Mouse (Mus musculus): ENCODE measurements around the gene Tagln3. TPM values are rescaled to one million over a fixed set of nuclear protein-coding genes. Genes with fewer than 3 reads are reported as not detected.

Gene Tagln3
- polyA plus RNA-seq, 1 experiment, result not detected

GRCm38 (mm10) chr16:45757421-45758078 lies 33.1 kb upstream of the Tagln3 start:
- Histone ChIP-seq H3K4me3 (replicated peaks) (no peak overlapping the region), H3K36me3 (replicated peaks; ENCODE audit: low read length) (no peaks in the 10 kb centered on the region), H3K27me3 (replicated peaks) (no peaks in the 10 kb centered on the region), H3K4me1 (peaks cover 7% of the 10 kb centered on the region; the same call in 1 of the 2 replicates), H3K9me3 (no peaks in the 10 kb centered on the region)
- TF ChIP-seq FLI1 (IDR thresholded peaks at IDR 0.05; ENCODE audit: low read length), result no peak
- no peak for TF ChIP-seq GATA1 (IDR thresholded peaks at IDR 0.05; ENCODE audit: borderline replicate concordance, low read length)

- Histone ChIP-seq H3K36me3 (replicated peaks; ENCODE audit: low read length) (no peaks in the 10 kb centered on the region), H3K9me3 (no peaks in the 10 kb centered on the region), H3K4me3 (replicated peaks) (no peak overlapping the region), H3K4me1 (peaks cover 7% of the 10 kb centered on the region; the same call in 1 of the 2 replicates), H3K27me3 (replicated peaks) (no peaks in the 10 kb centered on the region)
- TF ChIP-seq GATA1 (IDR thresholded peaks at IDR 0.05; ENCODE audit: borderline replicate concordance, low read length) (no peak), FLI1 (IDR thresholded peaks at IDR 0.05; ENCODE audit: low read length) (no peak)
Observed at GRCm38 (mm10) chr16:45756855-45757254, 32.4 kb upstream of the Tagln3 start.

GRCm38 (mm10) chr16:45743591-45744144 lies 19.3 kb upstream of the Tagln3 start:
- no peaks in the 10 kb centered on the region for H3K9me3 ChIP-seq
- H3K4me1 ChIP-seq, result peaks cover 31% of the 10 kb centered on the region
- H3K27me3 ChIP-seq (replicated peaks), result no peaks in the 10 kb centered on the region
- peaks cover 12% of the 10 kb centered on the region for H3K36me3 ChIP-seq (replicated peaks; ENCODE audit: low read length)
- H3K4me3 ChIP-seq (replicated peaks), result no peak overlapping the region
- TF ChIP-seq FLI1 (IDR thresholded peaks at IDR 0.05; ENCODE audit: low read length) (no peak), GATA1 (IDR thresholded peaks at IDR 0.05; ENCODE audit: borderline replicate concordance, low read length) (no peak)

- no peak for TF ChIP-seq GATA1 (IDR thresholded peaks at IDR 0.05; ENCODE audit: borderline replicate concordance, low read length)
- TF ChIP-seq FLI1 (IDR thresholded peaks at IDR 0.05; ENCODE audit: low read length), result no peak
- no peaks in the 10 kb centered on the region for H3K9me3 ChIP-seq
- H3K27me3 ChIP-seq (replicated peaks), result no peaks in the 10 kb centered on the region
- H3K4me1 ChIP-seq, result peaks cover 38% of the 10 kb centered on the region
- H3K4me3 ChIP-seq (replicated peaks), result peak within 1 kb of the TSS; percentile 95
- H3K36me3 ChIP-seq (replicated peaks; ENCODE audit: low read length), result peaks cover 21% of the 10 kb centered on the region
Observed at GRCm38 (mm10) chr16:45742615-45743476, 18.4 kb upstream of the Tagln3 start, which contains the start of gene Abhd10. Abhd10 (minus strand) TSS chr16:45742955.

GRCm38 (mm10) chr16:45737880-45738279 lies 13.5 kb upstream of the Tagln3 start:
- Histone ChIP-seq H3K4me1 (peaks cover 29% of the 10 kb centered on the region), H3K36me3 (replicated peaks; ENCODE audit: low read length) (peaks cover 64% of the 10 kb centered on the region), H3K4me3 (replicated peaks) (no peak overlapping the region), H3K27me3 (replicated peaks) (no peaks in the 10 kb centered on the region), H3K9me3 (no peaks in the 10 kb centered on the region)
- TF ChIP-seq FLI1 (IDR thresholded peaks at IDR 0.05; ENCODE audit: low read length) (no peak), GATA1 (IDR thresholded peaks at IDR 0.05; ENCODE audit: borderline replicate concordance, low read length) (no peak)

- Histone ChIP-seq H3K9me3 (no peaks in the 10 kb centered on the region), H3K4me1 (peaks cover 29% of the 10 kb centered on the region), H3K36me3 (replicated peaks; ENCODE audit: low read length) (peaks cover 75% of the 10 kb centered on the region), H3K27me3 (replicated peaks) (no peaks in the 10 kb centered on the region), H3K4me3 (replicated peaks) (no peak overlapping the region)
- TF ChIP-seq GATA1 (IDR thresholded peaks at IDR 0.05; ENCODE audit: borderline replicate concordance, low read length), result no peak
- TF ChIP-seq FLI1 (IDR thresholded peaks at IDR 0.05; ENCODE audit: low read length), result no peak
Observed at GRCm38 (mm10) chr16:45736724-45737123, 12.3 kb upstream of the Tagln3 start.

DNA sequence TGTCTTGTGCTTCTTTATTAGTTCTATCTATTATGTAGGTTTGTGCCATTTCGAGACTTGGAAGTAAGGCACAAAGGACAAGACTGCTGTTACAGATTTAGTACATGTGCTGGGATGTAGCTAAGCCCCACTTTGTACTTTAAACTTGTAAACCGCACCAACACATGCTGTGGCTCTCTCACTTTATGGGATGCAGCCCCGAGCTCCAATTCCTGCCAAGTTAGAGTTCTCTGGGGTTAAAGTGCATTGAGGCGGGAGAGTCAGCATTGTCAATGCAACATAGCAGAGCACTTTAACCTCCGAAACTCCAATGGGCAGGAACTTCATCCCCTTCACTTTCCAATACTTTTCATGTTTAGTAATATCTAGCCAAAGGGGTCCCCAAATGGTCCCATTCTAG lies 4.8 kb upstream of the Tagln3 start:
- peaks cover 7% of the 10 kb centered on the region for H3K4me1 ChIP-seq
- no peaks in the 10 kb centered on the region for H3K9me3 ChIP-seq
- no peak for TF ChIP-seq GATA1 (IDR thresholded peaks at IDR 0.05; ENCODE audit: borderline replicate concordance, low read length)
- TF ChIP-seq FLI1 (IDR thresholded peaks at IDR 0.05; ENCODE audit: low read length), result no peak
- peaks cover 61% of the 10 kb centered on the region for H3K36me3 ChIP-seq (replicated peaks; ENCODE audit: low read length)
- peaks cover 8% of the 10 kb centered on the region for H3K27me3 ChIP-seq (replicated peaks)
- no peak overlapping the region for H3K4me3 ChIP-seq (replicated peaks)

DNA sequence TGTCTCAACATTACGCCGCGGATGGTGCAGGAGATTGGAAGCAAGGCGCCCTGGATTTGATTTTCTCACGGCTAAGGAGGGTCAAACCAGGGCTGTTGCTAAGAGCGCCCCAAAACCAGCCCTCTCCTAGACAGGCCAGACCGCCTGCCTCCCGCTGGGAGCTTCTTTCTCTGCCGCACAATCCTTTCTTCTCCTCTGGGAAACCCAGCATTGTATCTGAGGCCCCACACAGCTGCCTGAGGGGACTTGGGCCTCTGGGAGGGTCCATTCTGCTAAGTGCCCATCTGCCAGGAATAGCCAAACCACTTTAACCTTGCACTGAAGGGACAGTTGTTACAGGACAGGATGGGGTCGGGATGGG lies 314 bp upstream of the Tagln3 start:
- no peaks in the 10 kb centered on the region for H3K9me3 ChIP-seq
- peaks cover 45% of the 10 kb centered on the region for H3K27me3 ChIP-seq (replicated peaks)
- peaks cover 18% of the 10 kb centered on the region for H3K36me3 ChIP-seq (replicated peaks; ENCODE audit: low read length)
- peaks cover 15% of the 10 kb centered on the region for H3K4me1 ChIP-seq
- TF ChIP-seq GATA1 (IDR thresholded peaks at IDR 0.05; ENCODE audit: borderline replicate concordance, low read length) (no peak), FLI1 (IDR thresholded peaks at IDR 0.05; ENCODE audit: low read length) (no peak)
- peak overlapping the region; percentile 82 for H3K4me3 ChIP-seq (replicated peaks)

DNA sequence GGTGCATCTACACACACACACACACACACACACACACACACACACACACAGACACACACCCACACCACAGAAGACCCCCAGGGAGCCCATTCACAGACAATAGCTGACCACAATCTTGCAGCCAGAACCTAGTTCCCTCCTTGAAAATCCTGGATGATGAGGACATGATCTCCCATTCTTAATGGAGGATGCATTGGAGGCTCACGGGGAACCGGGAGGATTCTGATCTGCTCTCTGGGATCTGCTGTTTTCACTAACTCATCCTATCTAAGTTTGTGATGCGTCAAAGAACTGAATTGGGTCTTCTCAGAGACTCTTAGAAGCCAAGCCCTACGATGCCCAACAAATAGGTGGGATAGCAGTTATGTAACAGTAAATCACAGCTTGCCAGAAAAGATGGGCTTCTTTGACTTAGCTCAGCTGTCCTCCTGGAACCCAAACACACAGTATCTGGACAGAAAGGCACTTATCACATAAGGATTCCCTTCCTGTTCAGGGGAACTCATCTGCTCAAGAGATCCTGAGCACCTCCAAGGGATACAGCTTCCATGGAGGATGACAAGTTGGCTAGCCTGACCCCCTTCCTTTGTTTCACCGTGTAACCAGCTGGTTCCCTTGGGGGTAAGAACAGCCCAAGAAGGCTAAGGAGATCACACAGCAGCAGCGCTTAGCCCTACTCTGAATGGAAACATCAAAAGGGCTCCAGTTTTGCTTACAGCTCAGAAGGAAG lies 1.1 kb downstream of the Tagln3 start:
- H3K4me1 ChIP-seq, result peaks cover 15% of the 10 kb centered on the region
- no peak overlapping the region for H3K4me3 ChIP-seq (replicated peaks)
- peaks cover 52% of the 10 kb centered on the region for H3K27me3 ChIP-seq (replicated peaks)
- no peaks in the 10 kb centered on the region for H3K9me3 ChIP-seq
- TF ChIP-seq GATA1 (IDR thresholded peaks at IDR 0.05; ENCODE audit: borderline replicate concordance, low read length) (no peak), FLI1 (IDR thresholded peaks at IDR 0.05; ENCODE audit: low read length) (no peak)
- H3K36me3 ChIP-seq (replicated peaks; ENCODE audit: low read length), result peaks cover 4% of the 10 kb centered on the region
